Mouse (Mus musculus): ENCODE measurements around the gene BC030500. TPM values are rescaled to one million over a fixed set of nuclear protein-coding genes. Genes with fewer than 3 reads are reported as not detected.

The BC030500 gene
- total and polyA plus RNA-seq, 3 experiments: 0.37 TPM; not detected in 2

DNA sequence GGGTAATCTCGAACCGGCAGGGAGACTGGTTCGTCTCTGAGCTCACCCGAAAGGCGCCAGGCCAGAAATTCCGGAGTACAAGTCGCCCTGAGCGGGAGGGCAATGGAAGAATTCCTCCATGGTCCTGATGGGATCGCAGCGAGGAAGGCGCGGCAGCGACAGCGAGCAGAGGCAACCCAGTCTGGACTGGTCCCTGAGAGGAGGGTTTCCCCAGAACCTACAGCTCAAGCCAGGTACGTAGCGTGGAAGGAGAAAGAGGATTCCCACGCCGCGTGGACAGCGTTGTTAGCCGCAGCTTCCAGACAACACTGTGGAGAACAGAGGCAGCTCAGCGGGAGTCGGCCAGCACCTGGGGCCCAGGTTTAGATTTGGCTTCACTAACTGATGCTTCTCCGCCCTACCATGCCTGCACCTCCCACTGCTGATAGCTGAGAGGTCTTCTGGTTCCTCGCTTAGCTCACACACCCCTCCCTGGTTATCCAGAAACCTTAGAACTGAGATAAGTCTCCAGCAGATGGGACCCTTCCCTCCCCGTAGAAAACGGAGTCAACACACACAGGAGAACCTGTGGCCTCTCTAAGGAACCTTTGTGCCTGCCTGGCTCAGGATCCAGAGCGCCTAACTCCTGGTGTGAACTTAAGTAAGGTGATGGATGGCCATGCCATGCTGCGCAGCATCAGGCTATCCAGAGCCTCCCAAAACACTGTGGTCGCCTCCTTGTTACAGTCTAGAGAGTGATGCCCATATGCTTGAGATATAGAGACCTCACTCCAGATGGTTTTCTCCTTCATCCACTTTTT lies 1.5 kb downstream of the BC030500 start:
- intact Hi-C loops (cut with DNase I): no loop called here
- H3K36me3 ChIP-seq (ENCODE audit: control insufficient read depth, insufficient read depth, low read length): no peaks in the 10 kb centered on the region
- H3K9ac ChIP-seq (ENCODE audit: low read depth, low read length): no peak overlapping the region
- no peaks in the 10 kb centered on the region for H3K79me2 ChIP-seq (replicated peaks; ENCODE audit: control insufficient read depth, insufficient read depth, low read length)
- H3K27me3 ChIP-seq (ENCODE audit: control insufficient read depth, insufficient read depth, low read length): 0 out of 2 replicates have a peak, but pooled peaks cover 1% of the 10 kb centered on the region
- H3K4me1 ChIP-seq (ENCODE audit: control insufficient read depth, insufficient read depth, low read length): no peaks in the 10 kb centered on the region
- WGBS: 5% methylated on average over 30 of the region's 30 CpGs
- H3K27ac ChIP-seq: no peak overlapping the region
- no peak for DNase-seq
- H3K4me3 ChIP-seq: no peak overlapping the region
- TF ChIP-seq POLR2A (IDR thresholded peaks at IDR 0.05; ENCODE audit: insufficient read depth, low read depth, low read length) (no peak), EP300 (IDR thresholded peaks at IDR 0.05; ENCODE audit: insufficient read depth, low read depth, low read length) (no peak), CTCF (IDR thresholded peaks at IDR 0.05) (no peak)

DNA sequence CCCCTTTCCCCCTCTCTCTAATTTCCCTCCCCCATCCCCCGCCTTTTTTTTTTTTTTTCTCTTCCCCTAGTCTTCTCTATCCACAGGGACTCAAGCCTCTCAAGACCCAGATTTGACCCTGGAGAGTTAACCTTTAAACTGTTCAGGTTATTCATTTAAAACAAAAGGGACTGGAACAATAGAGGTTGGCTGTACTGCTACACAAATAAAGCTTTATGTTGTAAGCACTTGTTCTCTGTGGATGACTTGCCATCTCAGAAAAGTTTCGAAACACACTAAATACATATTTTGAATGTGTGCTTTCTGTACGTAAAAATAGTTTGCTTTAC lies 2.0 kb downstream of the BC030500 start:
- intact Hi-C loops (cut with DNase I): no loop called here
- Histone ChIP-seq H3K9ac (ENCODE audit: low read depth, low read length) (no peak overlapping the region), H3K27me3 (ENCODE audit: control insufficient read depth, insufficient read depth, low read length) (0 out of 2 replicates have a peak, but pooled peaks cover 1% of the 10 kb centered on the region), H3K36me3 (ENCODE audit: control insufficient read depth, insufficient read depth, low read length) (no peaks in the 10 kb centered on the region), H3K4me1 (ENCODE audit: control insufficient read depth, insufficient read depth, low read length) (no peaks in the 10 kb centered on the region), H3K79me2 (replicated peaks; ENCODE audit: control insufficient read depth, insufficient read depth, low read length) (no peaks in the 10 kb centered on the region), H3K27ac (no peak overlapping the region), H3K4me3 (no peak overlapping the region)
- 66% methylated on average over 3 of the region's 3 CpGs for WGBS
- TF ChIP-seq CTCF (IDR thresholded peaks at IDR 0.05): no peak
- no peak for TF ChIP-seq POLR2A (IDR thresholded peaks at IDR 0.05; ENCODE audit: insufficient read depth, low read depth, low read length)
- TF ChIP-seq EP300 (IDR thresholded peaks at IDR 0.05; ENCODE audit: insufficient read depth, low read depth, low read length): no peak
- DNase-seq: no peak

DNA sequence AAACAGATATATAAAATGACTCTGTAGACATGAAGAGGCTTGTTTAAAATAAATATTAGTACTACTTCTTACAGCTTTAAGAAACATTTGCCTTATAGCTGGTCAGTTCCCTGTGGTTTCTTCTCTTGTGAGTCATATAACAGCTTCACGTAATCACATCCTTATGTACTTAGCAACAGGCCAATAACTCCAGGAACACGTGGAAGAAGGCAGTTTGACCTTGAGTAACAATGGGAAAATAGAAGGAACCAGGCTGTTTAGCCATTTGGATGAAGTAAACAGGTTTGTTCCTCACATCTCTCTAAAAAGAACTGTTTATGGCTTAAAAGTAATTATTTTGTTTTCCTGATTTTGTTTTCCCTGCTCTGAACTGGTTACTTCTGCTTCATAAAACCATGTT lies 3.6 kb downstream of the BC030500 start:
- no peaks in the 10 kb centered on the region for H3K36me3 ChIP-seq (ENCODE audit: control insufficient read depth, insufficient read depth, low read length)
- H3K4me1 ChIP-seq (ENCODE audit: control insufficient read depth, insufficient read depth, low read length): no peaks in the 10 kb centered on the region
- intact Hi-C loops (cut with DNase I): no loop called here
- no peak overlapping the region for H3K9ac ChIP-seq (ENCODE audit: low read depth, low read length)
- whole genome bisulfite sequencing: 43% methylated on average over 2 of the region's 2 CpGs
- no peak overlapping the region for H3K4me3 ChIP-seq
- H3K27ac ChIP-seq: no peak overlapping the region
- no peak for DNase-seq
- no peaks in the 10 kb centered on the region for H3K79me2 ChIP-seq (replicated peaks; ENCODE audit: control insufficient read depth, insufficient read depth, low read length)
- H3K27me3 ChIP-seq (ENCODE audit: control insufficient read depth, insufficient read depth, low read length): 0 out of 2 replicates have a peak, but pooled peaks cover 1% of the 10 kb centered on the region
- TF ChIP-seq POLR2A (IDR thresholded peaks at IDR 0.05; ENCODE audit: insufficient read depth, low read depth, low read length): no peak
- no peak for TF ChIP-seq EP300 (IDR thresholded peaks at IDR 0.05; ENCODE audit: insufficient read depth, low read depth, low read length)
- no peak for TF ChIP-seq CTCF (IDR thresholded peaks at IDR 0.05)

DNA sequence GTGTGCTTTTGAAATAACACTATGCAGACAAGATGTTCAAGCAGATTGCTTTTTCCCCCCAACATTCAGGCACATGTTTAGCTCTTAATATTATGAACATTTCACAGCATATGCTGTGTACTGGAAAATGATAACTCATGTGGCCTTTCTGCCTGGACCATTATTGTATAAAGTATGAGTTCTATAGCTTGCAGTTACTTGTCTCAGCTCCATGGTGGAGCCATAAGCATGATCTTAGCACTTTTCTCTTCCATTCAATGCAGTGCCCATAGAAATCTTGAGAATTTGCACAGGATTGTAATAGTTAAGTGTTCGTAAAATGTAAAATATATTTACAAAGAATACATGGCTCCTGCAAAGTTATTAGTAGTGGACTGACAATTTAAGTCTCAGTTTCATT lies 19.5 kb downstream of the BC030500 start:
- Histone ChIP-seq H3K4me1 (ENCODE audit: control insufficient read depth, insufficient read depth, low read length) (no peaks in the 10 kb centered on the region), H3K27ac (no peak overlapping the region), H3K4me3 (no peak overlapping the region), H3K27me3 (ENCODE audit: control insufficient read depth, insufficient read depth, low read length) (no peaks in the 10 kb centered on the region), H3K36me3 (ENCODE audit: control insufficient read depth, insufficient read depth, low read length) (no peaks in the 10 kb centered on the region), H3K9ac (ENCODE audit: low read depth, low read length) (no peak overlapping the region), H3K79me2 (replicated peaks; ENCODE audit: control insufficient read depth, insufficient read depth, low read length) (no peaks in the 10 kb centered on the region)
- WGBS: 69% methylated on average over 1 of the region's 1 CpGs
- no peak for TF ChIP-seq EP300 (IDR thresholded peaks at IDR 0.05; ENCODE audit: insufficient read depth, low read depth, low read length)
- no peak for TF ChIP-seq CTCF (IDR thresholded peaks at IDR 0.05)
- no peak for TF ChIP-seq POLR2A (IDR thresholded peaks at IDR 0.05; ENCODE audit: insufficient read depth, low read depth, low read length)
- DNase-seq: no peak
- intact Hi-C loops (cut with DNase I): no loop called here

DNA sequence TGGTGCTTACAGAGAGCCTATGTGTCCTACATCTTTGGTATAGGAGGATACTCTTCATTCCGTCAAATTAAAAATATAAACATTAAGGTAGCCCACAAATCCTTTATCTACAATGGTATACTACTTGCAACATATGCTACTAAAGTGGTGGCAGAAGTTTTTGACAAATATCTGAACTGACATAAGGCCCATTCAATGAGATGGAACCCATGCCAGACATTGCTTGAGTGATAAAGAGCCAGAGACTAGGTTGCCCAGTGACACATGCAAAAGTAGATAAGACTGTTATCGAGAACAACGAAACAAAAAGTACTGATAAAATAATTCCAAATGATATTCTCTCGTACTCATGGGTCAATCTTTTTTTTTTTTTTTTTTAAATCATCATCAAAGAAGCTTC lies 32.2 kb downstream of the BC030500 start:
- no peak overlapping the region for H3K9ac ChIP-seq (ENCODE audit: low read depth, low read length)
- H3K4me1 ChIP-seq (ENCODE audit: control insufficient read depth, insufficient read depth, low read length): no peaks in the 10 kb centered on the region
- no peaks in the 10 kb centered on the region for H3K79me2 ChIP-seq (replicated peaks; ENCODE audit: control insufficient read depth, insufficient read depth, low read length)
- no peak for TF ChIP-seq POLR2A (IDR thresholded peaks at IDR 0.05; ENCODE audit: insufficient read depth, low read depth, low read length)
- no peak for TF ChIP-seq CTCF (IDR thresholded peaks at IDR 0.05)
- TF ChIP-seq EP300 (IDR thresholded peaks at IDR 0.05; ENCODE audit: insufficient read depth, low read depth, low read length): no peak
- H3K27me3 ChIP-seq (ENCODE audit: control insufficient read depth, insufficient read depth, low read length): no peaks in the 10 kb centered on the region
- intact Hi-C loops (cut with DNase I): no loop called here
- DNase-seq: no peak
- H3K4me3 ChIP-seq: no peak overlapping the region
- H3K27ac ChIP-seq: no peak overlapping the region
- WGBS: 65% methylated on average over 4 of the region's 4 CpGs
- no peaks in the 10 kb centered on the region for H3K36me3 ChIP-seq (ENCODE audit: control insufficient read depth, insufficient read depth, low read length)

DNA sequence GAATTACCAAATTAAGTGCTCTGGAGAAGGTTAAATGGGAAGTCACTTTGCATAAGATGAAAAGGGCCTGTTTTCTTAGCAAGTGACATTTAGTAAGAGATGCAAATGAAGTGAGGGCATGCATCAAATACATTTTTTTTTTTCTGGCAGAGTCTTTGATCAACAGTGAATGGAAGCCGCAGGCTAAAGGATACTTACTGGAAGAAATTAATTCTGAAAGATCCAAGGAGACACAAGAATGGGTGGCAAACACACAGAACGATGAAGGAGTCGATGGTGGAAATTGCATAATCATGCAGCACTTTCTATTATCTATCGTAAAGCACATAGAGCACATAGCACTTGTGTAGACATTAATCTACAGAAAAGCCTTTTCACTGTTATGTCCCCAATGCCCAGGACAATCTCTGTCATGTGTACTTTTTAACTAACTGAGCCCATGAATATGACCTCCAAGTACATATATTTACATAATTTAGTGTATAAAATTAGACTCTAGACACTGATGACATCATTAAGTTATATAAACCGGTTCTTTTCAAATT lies 45.7 kb downstream of the BC030500 start:
- Histone ChIP-seq H3K79me2 (replicated peaks; ENCODE audit: control insufficient read depth, insufficient read depth, low read length) (no peaks in the 10 kb centered on the region), H3K27ac (no peak overlapping the region), H3K4me3 (no peak overlapping the region), H3K4me1 (ENCODE audit: control insufficient read depth, insufficient read depth, low read length) (no peaks in the 10 kb centered on the region), H3K27me3 (ENCODE audit: control insufficient read depth, insufficient read depth, low read length) (no peaks in the 10 kb centered on the region), H3K9ac (ENCODE audit: low read depth, low read length) (no peak overlapping the region), H3K36me3 (ENCODE audit: control insufficient read depth, insufficient read depth, low read length) (no peaks in the 10 kb centered on the region)
- intact Hi-C loops (cut with DNase I): no loop called here
- no peak for TF ChIP-seq EP300 (IDR thresholded peaks at IDR 0.05; ENCODE audit: insufficient read depth, low read depth, low read length)
- no peak for TF ChIP-seq POLR2A (IDR thresholded peaks at IDR 0.05; ENCODE audit: insufficient read depth, low read depth, low read length)
- TF ChIP-seq CTCF (IDR thresholded peaks at IDR 0.05): no peak
- 81% methylated on average over 5 of the region's 5 CpGs for WGBS
- no peak for DNase-seq

Other genes starting within 250 kb of the BC030500 start
- gene Galntl6, start 885 bp downstream of the BC030500 start, total RNA-seq (2021): not detected
- not detected in 2 replicates for gene Galntl6, start 885 bp downstream of the BC030500 start, polyA plus RNA-seq (2012; rRNA removed)